Mouse (Mus musculus): Measurements from ENCODE around the gene Psmc1.

Psmc1 gene

GRCm38 (mm10) chr12:100109986-100110696 is at the start of gene Psmc1:
Gene Psmc1, plus strand, starts transcription at chr12:100110154.
- DNase-seq (ENCODE audit: low spot score in 2 of 2), result peak; percentile 70 to 79

GRCm38 (mm10) chr12:100061071-100061470 is 48.9 kb upstream of the Psmc1 start:
- no peak for DNase-seq (ENCODE audit: low spot score in 2 of 2)

- peak; percentile 56 for DNase-seq (ENCODE audit: low spot score in 2 of 2)
Measured at GRCm38 (mm10) chr12:100061826-100062225, 48.1 kb upstream of the Psmc1 start.

DNA sequence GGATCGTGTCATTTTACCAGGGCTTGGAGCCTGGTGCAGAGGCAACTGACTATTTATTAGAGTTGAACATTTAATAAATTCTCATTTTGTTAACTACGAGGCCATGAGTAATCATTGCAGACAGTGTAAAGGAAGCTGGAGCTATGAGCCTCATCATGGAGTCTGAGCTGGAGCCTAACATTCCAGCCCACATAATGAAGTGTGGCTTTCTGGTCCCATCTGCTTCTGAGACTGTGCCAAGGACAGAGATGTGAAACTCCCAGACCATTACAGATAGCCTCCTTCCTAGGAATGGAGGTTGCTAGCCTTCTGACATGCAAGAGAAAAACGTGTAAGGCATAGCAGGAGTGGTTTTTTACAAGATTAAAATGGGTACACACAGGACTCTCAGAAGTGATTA is 47.4 kb upstream of the Psmc1 start:
- DNase-seq (ENCODE audit: low spot score in 2 of 2), result no peak

DNA sequence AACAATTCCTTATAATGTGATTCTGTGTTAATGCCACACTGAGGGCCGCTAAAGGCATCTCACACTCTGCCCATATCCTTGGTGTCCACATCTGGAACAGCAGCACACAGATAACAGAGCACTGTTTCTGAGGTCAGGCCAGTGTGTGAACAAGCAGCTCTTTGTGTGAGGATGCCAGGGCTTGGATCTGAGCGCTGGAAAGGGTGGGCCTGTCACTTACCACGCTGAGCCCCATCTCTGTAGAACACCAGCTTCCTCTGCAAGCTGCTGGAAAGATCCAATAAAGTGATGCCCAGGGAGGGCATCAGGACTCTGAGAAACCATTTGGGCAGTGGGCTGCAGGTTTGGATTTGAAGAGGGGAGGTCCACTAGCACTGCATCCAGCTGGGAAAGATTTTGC is 44.8 kb upstream of the Psmc1 start:
- no peak for DNase-seq (ENCODE audit: low spot score in 2 of 2)

- DNase-seq (ENCODE audit: low spot score in 2 of 2), result peak; percentile 43 to 47
Measured at GRCm38 (mm10) chr12:100067477-100067876, 42.5 kb upstream of the Psmc1 start.

GRCm38 (mm10) chr12:100073201-100073672 is 36.7 kb upstream of the Psmc1 start:
- no peak for DNase-seq (ENCODE audit: low spot score in 2 of 2)

DNA sequence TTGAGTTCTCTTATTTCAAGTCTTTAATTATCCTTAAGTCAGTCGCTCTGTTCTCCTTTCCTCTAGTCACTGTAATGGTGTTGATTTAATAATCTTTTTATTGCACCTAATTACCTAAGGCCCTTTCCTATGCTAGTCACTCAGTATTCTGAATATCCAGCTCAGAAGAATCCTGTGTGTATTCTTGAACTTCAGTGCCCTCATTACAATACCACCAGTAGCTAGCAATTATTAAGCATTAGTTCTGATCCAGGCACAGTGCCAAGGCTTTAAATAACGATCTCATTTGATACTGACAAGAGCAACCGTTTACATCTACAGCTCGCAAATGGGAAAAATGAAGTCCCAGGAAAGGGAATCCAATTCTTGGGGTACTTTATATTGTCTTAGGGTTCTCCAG is 34.2 kb upstream of the Psmc1 start:
- DNase-seq (ENCODE audit: low spot score in 2 of 2), result no peak

DNA sequence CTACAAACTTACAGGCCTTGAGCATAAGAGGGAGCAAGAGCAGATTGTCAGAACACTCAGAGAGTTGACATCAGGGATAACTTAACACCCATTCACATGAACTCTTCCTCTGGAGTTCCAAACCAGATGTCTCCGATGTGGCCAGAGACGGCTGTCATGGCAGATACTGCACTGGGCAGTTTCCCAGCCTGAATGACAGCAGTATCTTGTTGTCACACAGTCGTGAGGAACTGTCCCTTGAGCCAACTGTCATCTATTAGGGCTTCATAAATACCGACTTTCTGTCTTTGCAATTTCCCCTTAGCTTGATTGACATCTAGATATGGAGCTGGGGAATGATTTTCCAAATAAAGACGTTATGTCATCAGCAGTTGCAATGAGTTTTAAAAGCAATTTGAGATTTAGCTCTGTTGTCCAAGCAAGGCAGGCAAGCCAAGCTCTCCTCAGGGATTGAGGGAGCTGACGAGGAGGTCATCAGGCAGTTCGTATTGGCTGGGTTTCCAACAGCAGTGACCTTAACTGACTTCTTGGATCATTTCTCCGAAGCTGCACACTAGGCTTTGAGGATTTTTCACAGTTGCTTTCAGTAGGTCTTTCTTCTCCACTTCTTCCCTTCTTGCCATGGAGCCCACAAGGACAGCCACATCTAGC is 30.2 kb upstream of the Psmc1 start:
- DNase-seq (ENCODE audit: low spot score in 2 of 2), result peak; percentile 58 to 72

DNA sequence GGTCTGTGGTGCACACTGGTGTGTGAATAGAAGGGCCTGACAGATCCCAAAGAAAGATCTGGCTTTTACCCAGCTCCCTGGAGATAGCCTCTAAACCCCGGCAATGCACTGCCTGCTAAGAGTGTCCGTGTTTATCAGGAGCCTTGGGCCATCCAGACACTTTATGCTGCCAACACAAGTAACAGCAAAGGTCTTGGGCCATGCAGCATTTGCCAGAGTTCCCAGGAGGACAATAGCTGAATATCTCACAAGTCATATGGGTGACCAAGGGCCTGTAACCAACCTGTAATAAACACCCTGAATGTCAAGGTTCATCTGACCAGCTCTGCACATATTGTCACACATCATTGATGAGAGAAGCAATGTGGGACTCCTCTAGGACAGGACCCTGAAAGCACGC is 21.9 kb upstream of the Psmc1 start:
- no peak for DNase-seq (ENCODE audit: low spot score in 2 of 2)

DNA sequence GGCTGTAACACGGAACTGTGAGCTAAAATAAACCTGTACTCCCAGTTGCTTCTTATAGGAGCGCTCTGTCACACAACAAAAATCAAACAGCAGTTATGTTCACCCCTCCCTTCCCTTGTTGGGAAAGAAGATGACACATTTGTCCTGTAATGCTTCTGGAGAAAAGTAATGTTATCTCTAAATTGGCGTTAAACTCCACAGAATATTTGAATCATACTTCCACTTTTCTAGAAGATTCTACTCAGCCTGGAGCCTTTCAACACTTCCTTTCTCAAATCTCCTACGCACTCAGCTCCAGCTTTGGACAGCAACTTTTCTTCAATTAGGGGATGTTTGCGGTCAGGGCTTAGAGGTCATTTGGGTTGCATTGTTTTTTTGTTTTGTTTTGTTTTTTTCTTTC is 20.7 kb upstream of the Psmc1 start:
- DNase-seq (ENCODE audit: low spot score in 2 of 2), result peak; percentile 47 to 58

DNA sequence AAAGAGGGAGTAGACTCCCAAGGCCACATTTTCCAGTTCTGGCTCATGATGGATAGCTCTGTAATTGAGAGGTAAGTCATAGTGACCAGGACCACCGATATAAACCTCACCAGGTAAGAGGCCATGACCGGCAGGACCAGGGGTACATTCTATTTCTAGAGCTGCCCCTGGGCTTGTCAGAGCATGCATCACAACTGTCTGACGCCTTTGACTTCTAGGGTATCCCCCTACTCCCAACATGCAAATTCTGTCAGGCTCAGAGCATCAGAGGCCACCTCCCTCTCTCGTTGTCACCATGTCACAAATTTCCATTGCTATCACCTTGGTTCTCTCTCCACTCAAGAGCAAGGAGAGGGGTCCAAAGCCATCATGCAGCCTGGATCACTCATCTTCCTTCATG is 19.2 kb upstream of the Psmc1 start:
- DNase-seq (ENCODE audit: low spot score in 2 of 2), result no peak

- no peak for DNase-seq (ENCODE audit: low spot score in 2 of 2)
Measured at GRCm38 (mm10) chr12:100093046-100093445, 16.9 kb upstream of the Psmc1 start.

DNA sequence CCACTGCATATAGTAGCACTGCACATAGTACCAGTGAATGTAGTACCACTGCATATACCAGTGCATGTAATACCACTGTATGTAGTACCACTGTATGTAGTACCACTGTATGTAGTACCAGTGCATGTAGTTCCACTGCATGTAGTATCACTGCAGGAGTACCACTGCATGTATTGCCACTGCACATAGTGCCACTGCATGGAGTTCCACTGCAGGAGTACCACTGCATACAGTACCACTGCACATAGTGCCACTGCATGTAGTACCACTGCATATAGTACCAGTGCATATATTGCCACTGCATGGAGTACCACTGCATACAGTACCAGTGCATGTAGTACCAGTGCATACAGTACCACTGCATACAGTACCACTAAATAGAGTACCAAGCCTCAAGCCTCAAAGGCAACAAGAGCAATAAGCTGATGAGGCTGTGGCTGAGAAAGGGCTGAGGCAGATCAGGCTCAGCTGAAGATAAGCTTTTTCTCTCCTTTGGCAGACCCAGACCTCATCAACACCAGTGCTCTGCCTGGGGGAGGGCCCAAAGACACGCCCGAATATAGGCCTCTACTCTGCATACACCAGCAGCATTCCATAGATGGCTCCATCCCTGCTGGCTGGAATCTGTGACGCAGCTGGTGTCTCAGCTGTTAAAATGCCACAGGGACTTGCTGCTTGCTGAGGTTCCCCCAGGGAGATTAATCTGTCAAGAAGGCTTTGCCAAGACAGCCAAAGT is 9.8 kb upstream of the Psmc1 start:
- no peak for DNase-seq (ENCODE audit: low spot score in 2 of 2)

DNA sequence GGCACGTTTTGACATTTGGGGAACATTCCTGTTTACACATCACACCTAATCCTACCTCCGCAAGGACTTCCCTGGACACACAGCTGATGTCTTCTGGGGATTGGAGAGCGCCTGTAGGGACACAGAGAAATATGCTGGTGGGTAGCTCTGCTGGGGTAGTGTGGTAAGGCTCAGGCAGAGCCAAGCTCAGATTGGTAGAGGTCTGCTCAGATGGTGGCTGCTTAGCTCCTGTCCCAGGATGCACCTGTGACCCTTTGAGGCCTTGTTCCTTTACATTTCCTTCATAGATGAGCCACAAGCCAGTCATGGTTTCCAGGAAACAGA is 9.3 kb upstream of the Psmc1 start:
- DNase-seq (ENCODE audit: low spot score in 2 of 2), result no peak

GRCm38 (mm10) chr12:100101651-100102050 is 8.3 kb upstream of the Psmc1 start:
- no peak for DNase-seq (ENCODE audit: low spot score in 2 of 2)

- no peak for DNase-seq (ENCODE audit: low spot score in 2 of 2)
Measured at GRCm38 (mm10) chr12:100104530-100104929, 5.4 kb upstream of the Psmc1 start.

DNA sequence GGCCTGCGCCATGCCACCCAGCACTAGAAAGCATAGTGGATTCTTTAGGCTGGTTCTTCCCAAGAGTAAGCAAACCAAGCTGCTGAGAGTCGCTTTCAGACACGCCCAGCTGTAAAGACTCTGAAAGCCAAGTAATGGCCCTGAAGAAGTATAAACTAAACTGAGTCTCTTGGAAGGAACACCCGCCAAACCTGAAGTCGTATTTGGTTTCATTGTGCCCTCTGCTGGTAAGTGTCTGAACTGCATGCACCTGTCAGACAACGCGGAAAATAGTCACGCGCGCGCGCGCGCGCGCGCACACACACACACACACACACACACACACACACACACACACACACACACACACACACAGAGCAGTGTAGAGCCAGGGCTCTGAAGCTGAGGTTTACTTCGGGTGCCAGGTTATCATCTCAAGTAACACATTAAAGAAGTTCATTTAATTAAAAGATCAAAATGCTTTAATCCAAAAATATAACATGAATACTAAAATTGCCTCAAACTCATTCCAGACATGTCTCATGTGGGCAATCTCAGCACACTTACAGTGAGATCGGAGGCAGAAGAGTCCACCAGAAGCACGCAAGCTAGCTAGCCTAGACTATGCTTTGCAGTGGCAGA is 3.6 kb upstream of the Psmc1 start:
- peak in 1 of 2 experiments; percentile 57 for DNase-seq (ENCODE audit: low spot score in 2 of 2)

GRCm38 (mm10) chr12:100107436-100107835 is 2.5 kb upstream of the Psmc1 start:
- no peak for DNase-seq (ENCODE audit: low spot score in 2 of 2)

- no peak for DNase-seq (ENCODE audit: low spot score in 2 of 2)
Measured at GRCm38 (mm10) chr12:100115982-100116381, 6.0 kb downstream of the Psmc1 start.

DNA sequence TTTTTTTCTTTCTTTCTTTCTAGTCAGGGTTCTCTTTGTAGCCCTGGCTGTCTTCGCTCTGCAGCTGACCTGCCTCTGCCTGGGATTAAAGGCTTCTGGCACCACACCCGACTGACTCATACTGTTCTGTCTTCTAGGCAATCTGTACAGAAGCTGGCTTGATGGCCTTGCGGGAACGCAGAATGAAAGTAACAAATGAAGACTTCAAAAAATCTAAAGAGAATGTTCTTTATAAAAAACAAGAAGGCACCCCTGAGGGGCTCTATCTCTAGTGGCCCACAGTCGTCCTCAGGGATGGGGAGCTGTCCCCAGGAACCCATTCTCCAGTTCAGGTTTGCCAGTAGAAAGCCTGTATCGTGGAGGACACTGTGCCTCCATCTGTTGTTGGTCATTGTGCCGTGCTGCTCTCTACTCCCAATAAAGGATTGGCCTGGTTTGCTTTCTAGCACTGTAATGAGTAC is 13.0 kb downstream of the Psmc1 start:
- DNase-seq (ENCODE audit: low spot score in 2 of 2), result peak; percentile 56 to 62

DNA sequence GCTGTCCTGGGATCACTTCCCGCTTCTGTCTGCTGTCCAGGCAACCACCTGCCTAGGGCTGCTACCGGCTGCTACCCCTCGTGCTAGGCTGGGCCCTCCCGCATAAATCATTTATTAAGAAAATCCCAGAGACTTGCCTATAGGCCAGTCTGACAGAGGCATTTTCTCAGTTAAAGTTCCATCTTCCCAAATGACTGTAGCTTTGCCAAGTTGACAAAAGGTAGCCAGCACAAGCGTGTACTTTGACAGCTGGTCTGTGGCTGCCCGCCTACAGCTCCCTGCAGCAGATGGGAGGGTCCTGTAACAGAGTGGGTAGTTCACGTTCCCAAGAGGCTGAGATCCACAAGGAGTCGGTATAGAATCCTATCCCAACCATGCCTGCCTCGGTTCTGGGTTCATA is 13.5 kb downstream of the Psmc1 start:
- DNase-seq (ENCODE audit: low spot score in 2 of 2), result no peak

Data from heart, adult 9 months (tissue).